Mouse (Mus musculus): ENCODE measurements around the gene Pou3f3. TPM values are rescaled to one million over a fixed set of nuclear protein-coding genes. Genes with fewer than 3 reads are reported as not detected.

The Pou3f3 gene
- total and polyA plus RNA-seq, 3 experiments, result not detected

GRCm38 (mm10) chr1:42713104-42713932 is 17.8 kb downstream of the Pou3f3 start:
- no peaks in the 10 kb centered on the region for H3K27me3 ChIP-seq (ENCODE audit: control insufficient read depth in 1 of 2, insufficient read depth in 2 of 2, low read length in 2 of 2)
- no peaks in the 10 kb centered on the region for H3K4me1 ChIP-seq (ENCODE audit: control insufficient read depth in 1 of 2, insufficient read depth in 2 of 2, low read length in 2 of 2)
- H3K79me2 ChIP-seq (ENCODE audit: control insufficient read depth, insufficient read depth, low read length, poor library complexity), result no peaks in the 10 kb centered on the region
- H3K36me3 ChIP-seq (ENCODE audit: control insufficient read depth in 1 of 2, insufficient read depth in 2 of 2, low read length in 2 of 2), result no peaks in the 10 kb centered on the region
- no peak overlapping the region for H3K27ac ChIP-seq (ENCODE audit: control insufficient read depth, low read depth, low read length)
- no peak overlapping the region for H3K9ac ChIP-seq (ENCODE audit: control insufficient read depth, low read depth, low read length, poor library complexity, severe bottlenecking)
- DNase-seq (ENCODE audit: low read depth, low spot score), result no peak
- no peak overlapping the region for H3K4me3 ChIP-seq (ENCODE audit: control insufficient read depth in 1 of 2, insufficient read depth in 1 of 2, low read depth in 2 of 2, low read length in 2 of 2)
- TF ChIP-seq USF1 (IDR thresholded peaks at IDR 0.05; ENCODE audit: low read depth, low read length) (no peak), MXI1 (IDR thresholded peaks at IDR 0.05; ENCODE audit: low read depth, low read length) (no peak), MAZ (IDR thresholded peaks at IDR 0.05; ENCODE audit: low read depth, low read length) (no peak), NELFE (IDR thresholded peaks at IDR 0.05; ENCODE audit: low read depth, low read length) (no peak), CHD2 (IDR thresholded peaks at IDR 0.05; ENCODE audit: low read length) (no peak), KAT2A (conservative IDR thresholded peaks at IDR 0.05; ENCODE audit: low read depth, low read length) (no peak), ZMIZ1 (IDR thresholded peaks at IDR 0.05; ENCODE audit: low read depth, low read length) (no peak), MEF2A (IDR thresholded peaks at IDR 0.05; ENCODE audit: extremely low read depth, insufficient replicate concordance, low read depth, low read length, poor library complexity, severe bottlenecking) (no peak), BHLHE40 (IDR thresholded peaks at IDR 0.05; ENCODE audit: borderline replicate concordance, low read depth, low read length) (no peak), MAFK (IDR thresholded peaks at IDR 0.05; ENCODE audit: borderline replicate concordance, low read depth, low read length) (no peak), SIN3A (IDR thresholded peaks at IDR 0.05; ENCODE audit: low read length) (no peak), E2F4 (IDR thresholded peaks at IDR 0.05; ENCODE audit: borderline replicate concordance, low read depth, low read length) (no peak), RAD21 (IDR thresholded peaks at IDR 0.05; ENCODE audit: low read depth, low read length) (no peak), UBTF (IDR thresholded peaks at IDR 0.05; ENCODE audit: borderline replicate concordance, insufficient read depth, low read depth, low read length) (no peak), GATA1 (IDR thresholded peaks at IDR 0.05; ENCODE audit: low read depth, low read length) (no peak), MYC (IDR thresholded peaks at IDR 0.05; ENCODE audit: low read depth, low read length) (no peak), JUND (IDR thresholded peaks at IDR 0.05; ENCODE audit: low read depth, low read length) (no peak), ZNF384 (IDR thresholded peaks at IDR 0.05; ENCODE audit: low read depth, low read length) (no peak)
- no peaks in the 10 kb centered on the region for H3K9me3 ChIP-seq (replicated peaks; ENCODE audit: insufficient read depth, low read length)
